Mouse (Mus musculus) heart, postnatal 10 days (tissue): ENCODE data around the gene 5730596B20Rik. TPM values are rescaled to one million over a fixed set of nuclear protein-coding genes. Genes with fewer than 3 reads are reported as not detected.

ENCODE experiments used
- DNase-seq, 2 experiments: peaks; one replicate each; pipeline ENCODE4 v3.0.0; 2021
- intact Hi-C: fragments of 180-260 bp; cut with DNase I; formaldehyde crosslinking; loops from one replicate; pipeline ENCODE4 v1.15.1; 2025
- total RNA-seq, 2 experiments: library from RNA; stranded (reverse); gene quantifications; 2 replicates each; pipeline ENCODE4 v1.2.3; 2021

5730596B20Rik gene
- total RNA-seq, 2 experiments from 2014 or later, result 0.10 to 0.17 TPM

DNA sequence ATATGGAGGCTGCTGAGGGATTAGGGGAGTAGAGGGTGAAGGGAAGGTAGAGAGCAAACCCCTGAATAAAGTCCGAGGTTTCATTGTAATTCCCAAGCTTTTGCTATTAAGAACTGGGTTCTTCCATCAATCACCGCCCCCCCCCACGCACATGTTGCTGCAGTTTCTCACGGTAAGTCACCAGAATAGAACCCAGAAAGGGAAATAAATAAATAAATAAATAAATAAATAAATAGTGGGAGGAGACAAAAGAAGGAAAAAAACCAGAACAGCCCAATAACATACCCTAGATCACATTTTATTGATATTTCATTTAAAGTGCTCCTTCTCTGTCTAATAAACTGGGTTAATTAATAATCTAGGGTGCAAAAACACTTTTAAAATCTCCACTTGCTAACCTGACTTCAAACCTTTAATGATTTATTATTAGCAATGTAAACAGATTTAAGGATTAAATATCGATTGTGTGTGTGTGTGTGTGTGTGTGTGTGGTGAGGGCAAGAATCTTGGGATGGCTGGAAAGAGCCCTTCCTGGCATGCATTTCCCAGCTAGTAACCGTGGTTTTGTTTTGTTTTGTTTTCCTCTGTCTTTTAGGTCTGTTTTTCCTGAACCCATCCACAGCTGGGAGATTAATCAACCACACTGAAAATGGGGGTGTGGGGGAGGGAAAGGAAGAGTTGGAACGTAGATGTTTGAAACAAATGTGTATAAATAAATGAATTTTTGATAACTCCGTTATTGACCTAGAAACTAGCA lies 15.8 kb upstream of the 5730596B20Rik start:
- DNase-seq, result no peak
- intact Hi-C loops, result loop anchor here (2.0 to 5.0 kb wide), 3 partner anchors 29 to 989 kb away; partner anchors contain the start of gene Hoxa4

DNA sequence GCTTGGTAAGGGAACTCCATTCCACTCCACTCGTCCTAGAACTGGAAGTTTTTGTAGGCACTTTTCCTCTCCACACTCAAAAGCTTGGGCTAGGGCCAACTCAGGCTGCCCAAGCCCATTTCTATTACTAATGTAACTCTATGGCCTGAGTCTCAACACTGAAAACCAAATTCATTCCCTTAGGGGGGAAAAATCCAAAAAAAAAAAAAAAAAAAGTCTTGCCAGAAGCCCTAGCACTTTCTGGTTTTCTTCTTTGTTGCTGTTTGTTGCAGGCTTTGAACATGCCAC lies 15.3 kb upstream of the 5730596B20Rik start:
- intact Hi-C loops, result loop anchor here (2.0 to 5.0 kb wide), 3 partner anchors 29 to 990 kb away; partner anchors contain the start of gene Hoxa4
- no peak for DNase-seq

DNA sequence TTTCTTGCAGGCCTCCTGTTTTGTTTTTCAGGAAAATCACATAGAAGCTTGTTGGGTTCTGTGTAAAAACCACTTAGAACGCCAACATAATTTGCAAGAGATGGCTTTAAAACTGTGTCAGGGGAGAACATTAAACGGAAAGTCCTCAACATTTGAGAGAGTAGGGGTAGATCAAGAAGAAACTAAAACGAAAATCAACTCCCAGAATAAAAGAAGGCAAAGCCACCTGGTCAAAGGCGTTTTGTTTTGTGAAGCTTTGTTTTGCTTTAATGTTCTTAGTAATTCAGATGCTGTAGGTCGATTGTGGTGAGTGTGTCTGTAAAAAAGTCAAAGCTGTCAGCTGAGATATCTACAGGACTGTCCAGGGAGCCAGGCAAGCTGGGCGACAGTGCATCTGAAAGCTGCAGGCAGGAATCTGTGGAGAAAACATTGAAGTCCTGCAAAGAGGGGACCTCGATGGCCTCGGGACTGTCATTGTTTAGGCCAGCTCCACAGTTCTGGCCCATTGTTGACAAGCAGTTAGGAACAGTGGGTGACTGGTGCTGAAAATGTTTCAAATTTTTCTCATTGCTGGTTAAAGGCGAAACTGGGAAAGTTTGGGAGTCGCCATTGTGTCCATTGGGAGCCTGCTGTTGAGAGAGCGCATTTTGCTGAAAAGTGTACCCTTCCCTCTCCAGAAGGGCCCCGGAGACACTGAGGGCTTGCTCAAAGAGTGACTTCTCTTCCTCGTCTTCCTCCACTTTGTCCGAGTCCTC lies 14.5 kb upstream of the 5730596B20Rik start:
- no peak for DNase-seq
- intact Hi-C loops, result loop anchor here (2.0 to 5.0 kb wide), 3 partner anchors 28 to 990 kb away; partner anchors contain the start of gene Hoxa4

DNA sequence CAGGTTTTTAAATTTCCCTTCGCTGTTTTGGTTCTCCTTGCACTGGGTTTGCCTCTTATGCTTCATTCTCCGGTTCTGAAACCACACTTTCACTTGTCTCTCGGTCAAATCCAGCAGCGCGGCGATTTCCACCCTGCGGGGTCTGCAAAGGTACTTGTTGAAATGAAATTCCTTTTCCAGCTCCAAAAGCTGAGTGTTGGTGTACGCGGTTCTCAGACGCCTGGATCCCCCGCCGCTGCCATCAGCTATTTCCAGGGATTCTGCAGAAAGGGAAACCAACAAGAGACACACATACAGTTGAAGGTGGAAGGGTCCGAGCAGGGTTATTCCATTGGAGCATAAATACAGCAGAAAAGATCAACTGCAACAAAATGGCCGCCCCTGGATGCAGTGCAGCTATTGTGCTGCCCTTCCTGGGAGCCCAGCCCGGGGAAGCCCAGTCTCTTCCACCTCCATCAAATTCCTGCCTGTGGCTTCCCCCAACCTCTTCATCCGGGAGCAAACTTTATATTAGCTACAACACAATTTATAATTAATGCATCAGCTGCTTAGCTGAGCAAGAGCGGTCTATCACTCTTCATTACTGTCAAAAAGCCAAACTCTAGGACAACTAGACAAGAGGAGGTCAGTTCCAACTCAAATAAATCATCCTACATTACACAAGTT lies 13.8 kb upstream of the 5730596B20Rik start:
- intact Hi-C loops, result loop anchor here (2.0 to 5.0 kb wide), 3 partner anchors 27 to 991 kb away; partner anchors contain the start of gene Hoxa4
- DNase-seq, result no peak

DNA sequence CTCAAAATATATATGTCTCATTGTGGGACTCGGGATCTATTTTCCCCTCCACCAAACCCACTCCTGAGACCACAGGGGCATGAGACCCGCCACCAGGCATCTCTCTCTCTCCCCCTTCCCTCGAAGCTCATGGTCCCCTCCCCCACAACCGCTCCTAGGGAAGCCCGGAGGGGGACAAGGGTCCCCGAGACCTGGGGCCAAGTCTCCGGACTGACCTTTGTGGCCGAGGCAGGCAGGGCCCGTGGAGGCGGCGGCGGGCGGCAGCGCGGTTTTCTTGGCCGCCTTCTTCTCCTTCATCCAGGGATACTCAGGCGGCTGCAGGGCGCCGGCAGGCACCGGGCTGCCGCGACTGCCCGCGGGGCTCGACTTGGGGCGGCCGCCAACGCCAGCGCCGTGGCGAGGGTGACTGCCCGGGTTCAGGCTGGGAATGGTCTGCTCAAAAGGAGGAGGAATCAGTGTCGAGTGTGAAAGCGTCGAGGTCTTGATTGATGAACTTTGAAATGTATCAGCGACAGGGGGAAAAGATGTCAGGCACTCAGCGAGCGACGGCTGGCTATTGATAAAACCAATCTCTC lies 13.2 kb upstream of the 5730596B20Rik start:
- intact Hi-C loops, result loop anchor here (5.0 kb wide), 2 partner anchors 153 to 992 kb away; no protein-coding TSS in a partner anchor
- DNase-seq, result no peak

DNA sequence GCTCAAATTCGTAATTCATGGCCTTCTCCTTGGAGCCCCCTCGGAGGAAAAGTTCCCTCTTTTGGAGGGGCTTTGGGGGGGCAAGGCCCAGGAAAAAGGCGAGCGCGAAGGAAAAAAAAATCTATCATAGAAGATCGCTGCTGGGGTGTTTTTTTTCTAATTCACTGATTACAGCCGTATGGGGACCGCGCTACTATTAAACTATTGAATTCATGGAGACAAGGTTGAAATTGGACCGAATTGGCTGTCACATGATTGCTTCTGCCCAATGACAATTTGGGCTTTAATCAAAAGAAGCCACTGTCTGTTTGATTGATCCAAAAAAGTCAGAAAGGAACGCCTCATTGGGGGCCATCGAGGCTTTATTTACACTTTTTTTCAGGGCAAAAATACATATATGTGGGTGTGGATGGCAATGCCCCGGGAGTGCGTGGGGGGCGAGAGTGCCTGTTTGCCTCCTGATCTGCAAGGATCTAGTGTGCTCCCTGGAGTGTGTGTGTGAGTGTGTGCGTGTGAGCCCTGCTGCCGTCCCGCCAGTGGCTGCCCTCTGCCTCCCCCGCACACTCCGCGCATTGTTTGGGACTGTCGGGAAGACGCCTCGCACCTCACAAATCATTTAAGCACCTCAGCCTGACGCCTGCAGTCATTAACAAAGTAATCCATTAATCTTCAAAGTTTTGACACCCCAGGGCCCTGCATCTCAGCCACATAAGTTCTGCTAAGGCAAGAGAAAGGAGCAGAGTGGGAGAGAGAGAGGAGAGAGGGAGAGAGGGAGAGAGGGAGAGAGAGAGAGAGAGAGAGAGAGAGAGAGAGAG lies 12.5 kb upstream of the 5730596B20Rik start, which contains the start of gene Hoxa2:
Gene Hoxa2, minus strand, starts transcription at position 206 of the 815 bp plus-strand sequence.
- intact Hi-C loops, result loop anchor here (5.0 kb wide), 2 partner anchors 152 to 993 kb away; no protein-coding TSS in a partner anchor

DNA sequence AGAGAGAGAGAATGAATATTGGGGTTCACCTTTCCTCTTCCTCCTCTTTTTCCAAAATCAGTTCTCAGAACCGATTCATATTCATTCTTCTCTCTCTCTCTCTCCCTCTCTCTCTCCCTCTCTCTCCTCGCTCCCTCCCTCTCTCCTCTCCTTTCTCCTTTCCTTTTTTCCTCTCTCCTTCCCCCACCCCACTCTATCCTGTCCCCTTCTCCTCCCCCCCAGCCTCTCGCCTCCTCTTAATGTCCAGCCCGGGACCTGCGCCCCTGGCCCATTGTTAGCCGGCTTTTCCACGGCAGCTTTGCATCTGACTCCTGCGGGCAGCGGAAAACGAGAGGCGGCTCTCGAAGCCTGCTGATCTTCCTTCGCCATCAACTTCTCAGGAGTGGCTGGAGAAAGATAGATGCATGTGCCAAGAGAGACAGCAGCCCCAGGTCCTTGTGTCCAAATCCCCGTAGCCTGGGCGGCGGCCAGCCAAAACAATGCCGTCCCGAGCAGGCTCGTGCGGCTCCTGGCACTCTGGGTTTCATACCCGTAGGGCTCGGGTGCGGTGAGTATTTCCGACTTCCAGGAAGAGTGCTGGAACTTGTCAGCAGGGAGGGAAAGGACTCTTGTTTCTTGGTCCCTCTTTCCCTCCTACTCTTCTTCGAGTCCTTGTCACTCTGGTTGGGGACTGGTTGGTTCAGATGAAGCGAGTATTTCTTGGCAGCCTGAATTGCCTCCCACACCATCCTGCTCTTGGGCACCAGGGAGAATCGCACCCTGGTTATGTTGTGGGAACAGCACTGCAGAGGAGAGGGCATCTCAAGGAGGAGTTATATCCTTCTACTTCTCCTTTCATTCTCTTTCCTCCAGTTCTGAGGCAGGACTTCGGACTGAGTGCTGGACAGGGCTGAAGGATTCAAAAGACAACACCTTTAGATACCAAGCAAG lies 11.6 kb upstream of the 5730596B20Rik start:
- DNase-seq, result no peak
- intact Hi-C loops, result no loop called here

More for the DNA sequence above, 12.5 kb upstream of the 5730596B20Rik start, which contains the start of gene Hoxa2:
- no peak for DNase-seq

DNA sequence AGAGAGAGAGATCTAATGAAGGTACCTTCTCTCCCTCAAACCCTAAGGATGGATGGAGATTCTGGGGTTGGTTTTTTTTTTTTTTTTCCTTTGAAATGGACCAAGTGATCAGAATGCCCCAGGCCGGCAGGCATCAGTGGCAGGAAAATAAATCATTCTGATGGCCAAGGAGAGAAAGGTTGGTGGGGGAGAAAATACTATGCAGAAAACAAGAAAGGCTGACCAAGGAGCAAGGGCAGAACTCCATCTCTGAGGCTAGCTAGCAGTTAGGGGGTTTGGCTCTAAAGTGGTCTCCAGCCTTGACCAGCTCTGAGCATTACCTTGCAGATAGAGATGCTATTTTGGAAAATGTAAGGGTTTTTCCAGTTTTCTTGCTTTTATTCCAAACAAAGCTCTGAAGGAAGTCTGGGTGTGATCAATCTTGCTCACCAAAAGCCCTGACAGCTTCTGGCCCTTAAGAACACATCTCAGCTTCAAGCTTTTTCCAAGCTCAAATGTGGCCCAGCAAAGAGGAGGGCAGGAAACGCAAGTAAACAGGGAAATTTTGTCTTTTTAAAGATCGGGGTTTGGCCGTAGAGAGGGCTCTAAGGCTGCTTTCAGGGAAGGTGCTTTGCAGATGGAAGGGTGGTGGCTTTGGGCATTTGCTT lies 10.7 kb upstream of the 5730596B20Rik start:
- intact Hi-C loops, result no loop called here
- no peak for DNase-seq

DNA sequence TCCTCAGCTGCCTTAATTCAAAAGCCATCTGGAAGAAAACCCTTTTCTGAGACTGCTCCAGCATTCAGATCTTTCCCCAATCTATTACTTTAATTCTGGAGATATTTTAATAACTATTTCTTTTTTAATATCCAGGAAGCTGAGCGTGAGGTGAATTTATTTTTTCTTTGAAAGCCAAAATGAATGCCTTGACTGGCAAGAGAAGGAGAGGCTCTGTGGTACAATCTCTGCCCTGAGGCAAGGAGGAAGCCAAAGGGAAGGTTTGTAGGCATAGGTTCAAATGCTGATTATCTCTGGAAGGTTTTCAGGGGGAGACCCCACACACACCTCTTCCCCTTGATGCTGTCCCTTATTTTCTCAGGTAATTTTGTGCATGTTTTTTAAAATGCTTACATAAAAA lies 10.1 kb upstream of the 5730596B20Rik start:
- no peak for DNase-seq
- intact Hi-C loops, result no loop called here

DNA sequence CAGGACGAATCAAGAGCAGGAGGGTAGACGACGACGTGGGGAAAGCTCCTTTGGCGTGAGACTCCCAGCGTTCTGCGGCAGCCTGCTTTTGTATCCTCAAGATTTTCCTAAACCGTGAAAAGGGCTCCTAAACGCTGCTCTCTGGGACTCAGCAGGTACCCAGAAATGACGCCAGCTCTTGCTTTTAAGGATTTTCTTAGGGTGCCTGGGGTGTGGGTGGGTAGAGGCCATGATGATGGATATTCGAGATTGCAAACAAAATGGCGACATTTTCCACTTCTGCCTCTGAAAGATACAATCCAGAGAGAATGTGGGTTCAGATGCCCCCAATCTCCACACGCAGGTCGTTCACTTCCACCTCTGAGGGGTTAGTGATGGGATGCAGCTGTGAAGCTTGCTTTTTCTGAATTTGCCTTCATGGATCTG lies 9.5 kb upstream of the 5730596B20Rik start:
- intact Hi-C loops, result no loop called here

DNA sequence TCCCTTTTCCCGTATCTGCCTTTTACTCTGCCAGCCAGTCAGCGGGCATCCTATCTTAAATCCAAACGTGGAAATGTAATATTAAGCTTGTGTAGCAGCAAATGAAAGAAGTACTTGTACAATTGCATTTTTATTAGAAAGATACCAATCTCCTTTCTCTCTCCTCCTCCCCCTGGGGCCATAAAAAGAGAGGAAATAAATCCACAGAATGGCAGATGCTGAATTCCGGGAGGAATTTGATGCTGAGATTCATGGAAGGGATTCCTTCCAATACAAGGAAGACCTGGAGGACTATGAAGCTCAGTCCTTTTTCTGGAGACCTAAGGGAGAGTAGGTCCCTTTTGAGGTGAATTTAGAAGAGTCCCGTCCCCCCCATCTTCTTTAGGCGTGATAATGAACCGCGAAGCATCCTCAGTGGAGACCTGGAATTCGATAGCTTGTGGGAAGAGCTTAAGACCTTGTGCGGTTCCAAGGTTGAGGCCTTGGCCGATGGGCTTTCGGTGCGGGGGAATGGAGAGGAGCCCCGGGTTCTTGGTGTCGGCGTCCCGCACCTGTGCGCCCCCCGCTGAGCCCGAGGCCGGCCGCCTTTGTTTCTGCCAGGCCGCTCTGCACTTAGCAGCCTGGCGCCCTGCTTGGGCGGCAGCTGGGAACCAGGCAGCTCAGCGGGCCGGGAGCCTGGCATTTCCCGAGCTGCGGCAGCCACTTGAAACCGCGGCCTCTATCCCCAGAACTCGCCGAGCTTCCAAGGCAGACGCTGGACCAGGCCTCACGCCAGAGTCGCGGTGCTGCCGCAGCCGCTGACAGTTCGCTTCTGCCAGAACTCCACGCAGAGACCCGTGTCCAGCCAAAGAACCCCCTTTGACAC lies 8.9 kb upstream of the 5730596B20Rik start:
- intact Hi-C loops, result no loop called here
- DNase-seq, result no peak

More for the DNA sequence above, 9.5 kb upstream of the 5730596B20Rik start:
- no peak for DNase-seq

DNA sequence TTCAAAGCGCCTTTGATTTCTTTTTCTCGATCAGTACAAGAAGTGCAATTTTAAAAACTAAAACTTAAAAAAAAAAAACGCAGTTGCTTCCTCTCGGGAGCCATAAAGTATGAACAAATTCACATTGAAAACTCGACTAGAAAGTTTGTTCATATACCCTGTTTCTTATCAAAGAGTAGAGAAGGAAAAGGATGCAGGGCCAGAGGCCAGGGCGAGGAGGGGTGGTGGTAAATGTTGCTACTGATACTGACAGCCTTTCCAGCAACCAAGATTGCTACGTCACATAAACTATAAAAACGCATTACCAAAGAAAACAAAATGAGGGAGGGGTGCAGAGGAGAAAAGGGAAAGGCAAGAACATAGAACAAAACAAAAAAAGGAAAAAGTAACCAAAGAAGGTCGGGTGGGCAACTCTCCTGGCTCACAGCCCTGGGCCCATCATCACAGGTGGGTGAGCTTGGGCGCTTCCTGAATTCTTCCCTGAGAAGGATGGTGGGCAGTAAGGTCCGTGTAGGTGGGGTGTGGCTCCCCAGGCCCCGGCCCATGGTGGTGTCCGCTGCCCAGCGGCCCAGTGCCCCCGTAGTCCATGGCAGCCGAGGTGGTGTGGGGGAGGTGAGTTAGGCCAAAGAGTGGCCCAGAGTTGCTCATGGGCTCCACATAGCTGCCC lies 7.7 kb upstream of the 5730596B20Rik start:
- DNase-seq, result no peak
- intact Hi-C loops, result no loop called here

DNA sequence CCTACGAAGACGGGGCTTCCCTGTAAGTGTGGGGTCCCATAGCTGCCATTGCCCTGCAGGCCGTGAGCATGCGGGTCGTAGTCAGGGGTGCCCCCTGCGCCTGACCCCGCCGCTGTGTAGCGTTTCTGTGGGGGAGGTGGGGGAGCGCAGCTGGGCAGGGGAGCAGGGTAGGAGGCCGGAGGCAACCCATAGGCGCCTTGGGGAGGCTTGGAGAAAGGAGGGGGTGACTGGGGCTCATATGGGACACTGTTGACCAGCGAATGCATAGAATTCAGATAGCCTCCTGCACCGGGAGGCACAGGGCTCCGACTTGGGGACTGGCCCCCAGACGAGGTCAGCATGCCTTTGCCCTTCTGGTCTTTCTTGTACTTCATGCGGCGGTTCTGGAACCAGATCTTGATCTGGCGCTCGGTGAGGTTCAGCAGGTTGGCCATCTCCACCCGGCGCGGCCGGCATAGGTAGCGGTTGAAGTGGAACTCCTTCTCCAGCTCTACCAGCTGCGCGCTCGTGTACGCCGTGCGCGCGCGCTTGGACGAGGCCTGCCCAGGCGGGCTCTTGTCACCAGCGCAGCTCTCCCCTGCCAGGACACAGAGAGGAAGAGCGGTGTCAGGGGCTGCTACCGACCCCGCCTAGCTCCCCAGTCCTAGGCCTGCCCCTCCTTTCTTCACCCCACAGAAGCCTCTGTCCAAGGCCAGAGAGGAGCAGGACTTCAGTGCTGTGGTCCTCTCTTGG lies 7.0 kb upstream of the 5730596B20Rik start:
- intact Hi-C loops, result no loop called here
- no peak for DNase-seq

DNA sequence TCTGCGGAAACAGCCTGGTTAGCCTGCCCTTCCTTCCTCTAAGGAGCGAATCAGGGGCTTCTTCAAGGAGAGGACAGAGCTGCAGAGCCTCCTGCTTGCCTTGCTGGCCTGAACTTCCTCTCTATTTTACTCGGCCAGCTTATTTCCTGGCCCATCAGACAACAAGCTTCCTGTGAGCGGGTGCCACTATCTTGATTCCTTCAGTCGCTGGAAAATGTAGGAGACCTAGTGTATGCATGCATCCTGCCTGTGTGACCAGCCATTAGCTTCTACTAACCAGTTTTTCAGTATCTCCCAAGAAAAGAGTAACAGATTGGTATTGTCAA lies 6.4 kb upstream of the 5730596B20Rik start:
- no peak for DNase-seq
- intact Hi-C loops, result no loop called here

DNA sequence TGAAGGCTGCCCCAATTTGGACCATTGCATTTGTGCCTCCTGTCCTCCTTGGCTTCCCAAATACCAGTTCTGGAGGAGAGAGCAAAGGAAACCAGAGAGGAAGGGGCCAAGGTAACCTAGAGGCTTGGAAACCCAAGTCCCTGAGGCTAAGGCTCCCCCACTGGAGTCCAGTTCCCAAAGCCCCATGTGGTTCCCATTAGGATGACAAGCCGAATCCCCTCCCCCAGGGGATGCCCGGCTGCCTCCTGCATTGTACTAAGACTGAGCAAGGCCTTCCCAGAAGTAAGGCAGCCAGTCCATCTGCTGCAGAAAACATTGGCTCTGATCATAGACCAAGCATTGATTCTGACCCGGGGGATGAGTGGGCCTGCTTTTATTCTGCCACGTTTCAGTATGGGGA lies 6.0 kb upstream of the 5730596B20Rik start:
- intact Hi-C loops, result no loop called here
- DNase-seq, result no peak

DNA sequence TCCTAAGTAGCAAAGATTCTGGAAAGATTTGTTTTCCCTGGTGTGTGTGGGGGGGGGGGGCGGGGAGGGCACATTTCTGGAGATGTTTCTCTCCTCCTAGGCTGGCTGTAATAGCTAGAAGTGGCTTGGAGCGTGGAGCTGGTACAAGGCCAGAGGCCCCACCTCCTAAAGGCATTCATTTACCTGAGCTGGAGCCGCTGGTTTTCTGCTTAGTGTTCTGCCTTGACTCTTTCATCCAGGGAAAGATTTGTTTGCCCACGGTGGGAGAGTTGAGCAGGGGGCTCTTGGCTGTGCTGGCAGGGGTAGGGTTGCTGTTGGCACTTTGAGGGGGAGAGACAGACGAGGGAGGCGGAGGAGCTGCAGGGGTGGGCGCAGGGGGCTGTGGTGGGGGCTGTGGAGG lies 5.4 kb upstream of the 5730596B20Rik start:
- no peak for DNase-seq
- intact Hi-C loops, result no loop called here
